Mouse (Mus musculus): ENCODE results near the gene Myh14. TPM values are rescaled to one million over a fixed set of nuclear protein-coding genes. Genes with fewer than 3 reads are reported as not detected.

Myh14 gene
- polyA plus RNA-seq, 1 experiment = 0.02 TPM

- H3K27me3 ChIP-seq (replicated peaks) = peaks cover 45% of the 10 kb centered on the region
- peaks cover 25% of the 10 kb centered on the region for H3K9me3 ChIP-seq
- H3K4me3 ChIP-seq (replicated peaks) = no peak overlapping the region
- H3K36me3 ChIP-seq (replicated peaks; ENCODE audit: low read length) = no peaks in the 10 kb centered on the region
- TF ChIP-seq GATA1 (IDR thresholded peaks at IDR 0.05; ENCODE audit: borderline replicate concordance, low read length) (no peak), FLI1 (IDR thresholded peaks at IDR 0.05; ENCODE audit: low read length) (no peak)
- H3K4me1 ChIP-seq = peaks cover 9% of the 10 kb centered on the region
Observed at GRCm38 (mm10) chr7:44675171-44675570, 4.5 kb upstream of the Myh14 start.

DNA sequence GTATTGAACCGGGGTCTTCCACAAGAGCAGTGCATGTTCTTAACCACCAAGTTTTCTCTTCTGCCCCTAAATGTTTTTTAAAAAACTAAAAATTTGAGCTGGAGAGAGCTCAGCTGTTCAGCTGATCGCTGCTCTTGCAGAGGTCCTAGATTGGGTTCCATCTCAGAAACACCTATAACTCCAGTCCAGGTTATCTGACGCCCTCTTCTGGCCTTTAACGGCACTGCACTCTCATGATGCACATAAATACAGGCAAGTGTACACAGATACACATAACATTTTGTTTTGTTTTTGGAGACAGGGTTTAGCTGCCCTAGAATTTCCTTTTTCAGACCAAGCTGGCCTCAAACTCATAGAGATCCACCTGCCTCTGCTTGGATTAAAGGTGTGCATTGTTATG, 3.9 kb upstream of the Myh14 start:
- peaks cover 25% of the 10 kb centered on the region for H3K9me3 ChIP-seq
- peaks cover 9% of the 10 kb centered on the region for H3K4me1 ChIP-seq
- no peaks in the 10 kb centered on the region for H3K36me3 ChIP-seq (replicated peaks; ENCODE audit: low read length)
- H3K4me3 ChIP-seq (replicated peaks) = no peak overlapping the region
- peaks cover 49% of the 10 kb centered on the region for H3K27me3 ChIP-seq (replicated peaks)
- TF ChIP-seq FLI1 (IDR thresholded peaks at IDR 0.05; ENCODE audit: low read length) = no peak
- TF ChIP-seq GATA1 (IDR thresholded peaks at IDR 0.05; ENCODE audit: borderline replicate concordance, low read length) = no peak

- Histone ChIP-seq H3K27me3 (replicated peaks) (peaks cover 62% of the 10 kb centered on the region), H3K9me3 (peaks cover 22% of the 10 kb centered on the region), H3K4me3 (replicated peaks) (no peak overlapping the region), H3K36me3 (replicated peaks; ENCODE audit: low read length) (no peaks in the 10 kb centered on the region), H3K4me1 (peaks cover 9% of the 10 kb centered on the region)
- TF ChIP-seq GATA1 (IDR thresholded peaks at IDR 0.05; ENCODE audit: borderline replicate concordance, low read length) = no peak
- no peak for TF ChIP-seq FLI1 (IDR thresholded peaks at IDR 0.05; ENCODE audit: low read length)
Observed at GRCm38 (mm10) chr7:44672193-44672592, 1.6 kb upstream of the Myh14 start.

- Histone ChIP-seq H3K36me3 (replicated peaks; ENCODE audit: low read length) (no peaks in the 10 kb centered on the region), H3K4me1 (peaks cover 9% of the 10 kb centered on the region), H3K27me3 (replicated peaks) (peaks cover 69% of the 10 kb centered on the region), H3K4me3 (replicated peaks) (no peak overlapping the region), H3K9me3 (peaks cover 25% of the 10 kb centered on the region)
- TF ChIP-seq GATA1 (IDR thresholded peaks at IDR 0.05; ENCODE audit: borderline replicate concordance, low read length) (no peak), FLI1 (IDR thresholded peaks at IDR 0.05; ENCODE audit: low read length) (no peak)
Observed at GRCm38 (mm10) chr7:44669103-44669502, 1.5 kb downstream of the Myh14 start.

DNA sequence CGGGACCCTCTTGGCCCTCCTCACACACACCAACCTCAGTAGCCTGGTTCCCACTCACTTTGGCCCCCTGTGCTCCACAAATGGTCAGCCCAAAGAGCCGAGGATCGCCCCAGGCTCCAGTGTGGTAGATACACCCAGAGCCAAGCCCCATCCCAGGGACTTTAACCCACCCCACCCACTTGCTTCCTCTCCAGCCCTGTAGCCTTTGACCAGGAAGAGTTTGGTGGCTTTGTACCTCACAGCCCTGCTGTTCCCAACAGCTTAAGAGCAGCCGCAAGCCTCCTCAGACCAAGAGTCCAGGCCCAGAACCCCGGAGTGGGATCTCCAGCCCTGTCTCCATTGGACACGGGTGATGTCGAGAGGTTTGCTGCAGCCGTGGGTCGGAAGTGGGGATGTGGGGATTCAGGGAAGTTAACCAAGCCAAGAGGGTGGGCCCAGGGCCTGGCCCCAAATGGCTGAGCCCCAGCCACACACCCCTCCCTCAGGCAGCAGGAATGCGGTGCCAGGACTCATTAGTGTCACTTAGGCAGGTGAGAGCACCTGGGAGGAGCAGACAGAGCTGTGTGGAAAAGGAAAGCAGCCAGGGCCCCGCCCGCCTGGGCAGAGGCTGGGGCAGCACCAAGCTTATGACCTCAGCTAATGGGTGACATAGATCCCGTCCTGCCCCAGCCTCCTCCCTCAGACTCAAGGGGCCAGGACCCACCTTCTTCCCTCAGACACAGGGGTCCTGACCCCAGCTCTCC, 2.5 kb downstream of the Myh14 start:
- Histone ChIP-seq H3K4me1 (peaks cover 11% of the 10 kb centered on the region), H3K4me3 (replicated peaks) (no peak overlapping the region), H3K9me3 (peaks cover 19% of the 10 kb centered on the region), H3K27me3 (replicated peaks) (peaks cover 65% of the 10 kb centered on the region), H3K36me3 (replicated peaks; ENCODE audit: low read length) (no peaks in the 10 kb centered on the region)
- no peak for TF ChIP-seq FLI1 (IDR thresholded peaks at IDR 0.05; ENCODE audit: low read length)
- no peak for TF ChIP-seq GATA1 (IDR thresholded peaks at IDR 0.05; ENCODE audit: borderline replicate concordance, low read length)

GRCm38 (mm10) chr7:44666462-44666861, 4.2 kb downstream of the Myh14 start:
- Histone ChIP-seq H3K36me3 (replicated peaks; ENCODE audit: low read length) (no peaks in the 10 kb centered on the region), H3K9me3 (peaks cover 17% of the 10 kb centered on the region), H3K27me3 (replicated peaks) (peaks cover 64% of the 10 kb centered on the region), H3K4me3 (replicated peaks) (no peak overlapping the region), H3K4me1 (peaks cover 17% of the 10 kb centered on the region)
- no peak for TF ChIP-seq GATA1 (IDR thresholded peaks at IDR 0.05; ENCODE audit: borderline replicate concordance, low read length)
- no peak for TF ChIP-seq FLI1 (IDR thresholded peaks at IDR 0.05; ENCODE audit: low read length)

GRCm38 (mm10) chr7:44664731-44665130, 5.9 kb downstream of the Myh14 start:
- peaks cover 55% of the 10 kb centered on the region for H3K27me3 ChIP-seq (replicated peaks)
- no peak overlapping the region for H3K4me3 ChIP-seq (replicated peaks)
- H3K36me3 ChIP-seq (replicated peaks; ENCODE audit: low read length) = no peaks in the 10 kb centered on the region
- H3K4me1 ChIP-seq = peaks cover 8% of the 10 kb centered on the region; the same call in 1 of the 2 replicates
- TF ChIP-seq GATA1 (IDR thresholded peaks at IDR 0.05; ENCODE audit: borderline replicate concordance, low read length) (no peak), FLI1 (IDR thresholded peaks at IDR 0.05; ENCODE audit: low read length) (no peak)
- peaks cover 11% of the 10 kb centered on the region for H3K9me3 ChIP-seq

GRCm38 (mm10) chr7:44663546-44663945, 7.1 kb downstream of the Myh14 start:
- Histone ChIP-seq H3K27me3 (replicated peaks) (peaks cover 49% of the 10 kb centered on the region), H3K4me3 (replicated peaks) (no peak overlapping the region), H3K4me1 (peaks cover 8% of the 10 kb centered on the region; the same call in 1 of the 2 replicates), H3K9me3 (peaks cover 11% of the 10 kb centered on the region), H3K36me3 (replicated peaks; ENCODE audit: low read length) (no peaks in the 10 kb centered on the region)
- no peak for TF ChIP-seq FLI1 (IDR thresholded peaks at IDR 0.05; ENCODE audit: low read length)
- TF ChIP-seq GATA1 (IDR thresholded peaks at IDR 0.05; ENCODE audit: borderline replicate concordance, low read length) = no peak

DNA sequence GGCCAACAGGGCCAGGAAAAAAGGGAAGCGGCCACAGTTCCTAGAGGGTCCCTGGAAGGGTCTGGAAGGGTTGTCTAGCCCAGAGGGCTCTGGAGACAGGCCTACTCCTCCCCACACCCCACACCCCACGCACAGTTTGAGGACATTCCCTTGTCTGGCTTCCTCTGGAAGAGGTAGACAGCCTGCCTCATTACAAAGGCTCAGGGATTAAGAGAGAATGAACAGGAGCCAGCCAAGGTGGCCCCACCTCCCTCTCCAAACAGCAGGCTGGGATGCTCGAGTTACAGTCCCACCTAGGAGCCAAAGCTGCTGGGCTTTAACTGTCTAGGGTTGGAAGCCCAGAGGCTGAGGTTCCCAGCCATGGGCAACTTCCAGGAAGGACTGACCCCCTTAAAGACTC, 8.1 kb downstream of the Myh14 start:
- no peak for TF ChIP-seq FLI1 (IDR thresholded peaks at IDR 0.05; ENCODE audit: low read length)
- no peak for TF ChIP-seq GATA1 (IDR thresholded peaks at IDR 0.05; ENCODE audit: borderline replicate concordance, low read length)
- peaks cover 8% of the 10 kb centered on the region for H3K4me1 ChIP-seq
- no peak overlapping the region for H3K4me3 ChIP-seq (replicated peaks)
- H3K27me3 ChIP-seq (replicated peaks) = peaks cover 44% of the 10 kb centered on the region
- H3K9me3 ChIP-seq = peaks cover 11% of the 10 kb centered on the region
- no peaks in the 10 kb centered on the region for H3K36me3 ChIP-seq (replicated peaks; ENCODE audit: low read length)

DNA sequence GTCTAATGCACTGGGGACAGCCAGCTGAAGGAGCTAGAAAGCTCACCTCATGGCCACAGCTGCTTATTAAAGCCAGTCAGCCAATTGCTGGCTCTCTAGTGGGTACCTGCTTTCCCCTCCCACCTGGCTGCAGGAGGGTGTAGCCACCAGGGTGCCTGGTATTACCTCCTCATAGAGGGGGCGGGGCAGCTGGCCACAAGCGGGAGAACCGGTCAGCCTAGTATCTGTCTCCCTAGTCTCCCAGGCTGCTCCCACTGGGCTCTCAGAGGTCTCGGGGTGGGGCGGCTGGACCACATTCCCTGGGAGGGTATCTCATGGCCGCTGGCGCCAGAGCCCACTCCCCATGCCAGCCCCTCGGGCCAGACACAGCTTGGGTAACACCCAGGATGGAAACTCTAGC, 8.5 kb downstream of the Myh14 start:
- Histone ChIP-seq H3K4me1 (peaks cover 8% of the 10 kb centered on the region), H3K36me3 (replicated peaks; ENCODE audit: low read length) (no peaks in the 10 kb centered on the region), H3K27me3 (replicated peaks) (peaks cover 44% of the 10 kb centered on the region), H3K4me3 (replicated peaks) (no peak overlapping the region), H3K9me3 (peaks cover 9% of the 10 kb centered on the region)
- TF ChIP-seq FLI1 (IDR thresholded peaks at IDR 0.05; ENCODE audit: low read length) (no peak), GATA1 (IDR thresholded peaks at IDR 0.05; ENCODE audit: borderline replicate concordance, low read length) (no peak)

Measured in megakaryocyte, embryonic 14.5 days (primary cell).